Mouse (Mus musculus) liver, embryonic 14.5 days (tissue): ENCODE measurements around the gene Cbll1.

ENCODE experiments used
- CTCF ChIP-seq: IDR thresholded peaks from 2 replicates; pipeline ENCODE4 v1.5.1; 2016; ENCODE audit warnings: antibody characterized with exemption, low read depth, control low read depth
- EP300 ChIP-seq: IDR thresholded peaks from 2 replicates; pipeline ENCODE4 v1.6.1; 2016; ENCODE audit warnings: antibody characterized with exemption, low read depth

DNA sequence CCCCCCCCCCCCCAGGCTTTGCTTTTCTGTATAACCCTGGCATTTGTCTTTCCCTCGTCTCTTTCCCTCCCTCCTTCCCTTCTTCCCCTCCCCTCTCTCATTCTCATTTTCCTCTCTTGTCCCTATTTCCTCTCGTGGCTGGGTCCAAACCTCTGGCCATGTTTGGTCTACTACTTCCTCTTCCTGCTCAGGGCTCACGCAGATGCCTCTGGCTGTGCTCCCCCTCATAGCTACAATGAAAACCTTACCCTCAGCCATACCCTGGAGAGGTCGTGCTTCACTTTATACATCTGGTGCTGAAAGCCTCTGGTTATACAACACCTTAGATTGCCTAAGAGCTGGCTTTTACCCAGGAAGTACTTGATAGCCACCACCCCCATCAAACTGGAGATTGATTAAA is 1.9 kb upstream of the Cbll1 start:
- no peak for TF ChIP-seq CTCF
- TF ChIP-seq EP300, result no peak
